Mouse (Mus musculus): ENCODE measurements around the gene Paxx.

Paxx gene

GRCm38 (mm10) chr2:25482969-25483368 lies 22.1 kb upstream of the Paxx start:
- peak; percentile 90 for DNase-seq (ENCODE audit: low read depth, low spot score)

GRCm38 (mm10) chr2:25480541-25480940 lies 19.6 kb upstream of the Paxx start:
- DNase-seq (ENCODE audit: low read depth, low spot score) = no peak

GRCm38 (mm10) chr2:25479551-25480311 lies 18.8 kb upstream of the Paxx start:
- DNase-seq (ENCODE audit: low read depth, low spot score) = no peak

GRCm38 (mm10) chr2:25477967-25478675 lies 17.2 kb upstream of the Paxx start:
- DNase-seq (ENCODE audit: low read depth, low spot score) = no peak

GRCm38 (mm10) chr2:25477541-25477940 lies 16.6 kb upstream of the Paxx start:
- DNase-seq (ENCODE audit: low read depth, low spot score) = no peak

- no peak for DNase-seq (ENCODE audit: low read depth, low spot score)
Measured at GRCm38 (mm10) chr2:25472550-25472949, 11.7 kb upstream of the Paxx start.

GRCm38 (mm10) chr2:25469969-25470368 lies 9.1 kb upstream of the Paxx start, which contains the start of gene Ptgds:
Gene Ptgds, minus strand, starts transcription at chr2:25470046.
- DNase-seq (ENCODE audit: low read depth, low spot score) = no peak

- no peak for DNase-seq (ENCODE audit: low read depth, low spot score)
Measured at GRCm38 (mm10) chr2:25468962-25469915, 8.3 kb upstream of the Paxx start.

- no peak for DNase-seq (ENCODE audit: low read depth, low spot score)
Measured at GRCm38 (mm10) chr2:25467606-25468303, 6.9 kb upstream of the Paxx start.

GRCm38 (mm10) chr2:25465816-25466635 lies 5.1 kb upstream of the Paxx start:
- DNase-seq (ENCODE audit: low read depth, low spot score) = peak; percentile 87

GRCm38 (mm10) chr2:25465256-25465655 lies 4.4 kb upstream of the Paxx start:
- no peak for DNase-seq (ENCODE audit: low read depth, low spot score)

GRCm38 (mm10) chr2:25463630-25464029 lies 2.7 kb upstream of the Paxx start:
- no peak for DNase-seq (ENCODE audit: low read depth, low spot score)

GRCm38 (mm10) chr2:25461407-25461806 lies 513 bp upstream of the Paxx start:
- no peak for DNase-seq (ENCODE audit: low read depth, low spot score)

GRCm38 (mm10) chr2:25460135-25460534 lies 759 bp downstream of the Paxx start:
- no peak for DNase-seq (ENCODE audit: low read depth, low spot score)

GRCm38 (mm10) chr2:25458911-25459310 lies 2.0 kb downstream of the Paxx start:
- DNase-seq (ENCODE audit: low read depth, low spot score) = no peak

- DNase-seq (ENCODE audit: low read depth, low spot score) = no peak
Measured at GRCm38 (mm10) chr2:25457022-25457896, 3.6 kb downstream of the Paxx start.

GRCm38 (mm10) chr2:25456205-25456953 lies 4.5 kb downstream of the Paxx start, which contains the start of gene Clic3:
Gene Clic3, plus strand, starts transcription at chr2:25456838.
- DNase-seq (ENCODE audit: low read depth, low spot score) = no peak

- DNase-seq (ENCODE audit: low read depth, low spot score) = no peak
Measured at GRCm38 (mm10) chr2:25452951-25453350, 7.9 kb downstream of the Paxx start.
